In genomic region chr6:65012142-65012541, GRCm38 (mm10) we compare ENCODE assay signal across 26 mouse cellular contexts. TPM values are rescaled to one million over a fixed set of nuclear protein-coding genes. Genes with fewer than 3 reads are reported as not detected.
DNase-seq lines count a peak whose midpoint lies in the region; TF ChIP-seq lines count a peak whose summit lies in the region.
"Had no signal": no experiment of that assay in that cellular context is flagged by ENCODE, and none has a peak within 500 bp of the region (broad histone marks: within the 10 kb centered on the region; RNA-seq: fewer than 3 reads in every experiment).

No protein-coding gene starts in this region.

- H3K4me1 ChIP-seq in testis, adult 2 months (ENCODE audit: control insufficient read depth, insufficient read depth, low read length) = no peaks in the 10 kb centered on the region
- H3K4me1 ChIP-seq: embryonic facial prominence, embryonic 10.5 days; embryonic facial prominence, embryonic 13.5 days; forebrain, embryonic 12.5 days; forebrain, embryonic 15.5 days; heart, embryonic 12.5 days; heart, embryonic 15.5 days; hindbrain, embryonic 10.5 days; hindbrain, embryonic 13.5 days had no signal

- TF ChIP-seq POLR2A in testis, adult 2 months (IDR thresholded peaks at IDR 0.05; ENCODE audit: control insufficient read depth, low read depth, low read length) = no peak

- peak overlapping the region; percentile 47 for H3K4me3 ChIP-seq in testis, adult 2 months (ENCODE audit: control insufficient read depth, low read depth, low read length)
- H3K4me3 ChIP-seq: embryonic facial prominence, embryonic 10.5 days; embryonic facial prominence, embryonic 13.5 days; erythroblast, embryonic 14.5 days; forebrain, embryonic 12.5 days; forebrain, embryonic 15.5 days; heart, embryonic 12.5 days; heart, embryonic 15.5 days; hindbrain, embryonic 10.5 days; hindbrain, embryonic 13.5 days had no signal

- TF ChIP-seq CTCF in testis, adult 2 months (IDR thresholded peaks at IDR 0.05; ENCODE audit: control insufficient read depth, insufficient read depth, insufficient replicate concordance, low read depth, low read length) = no peak

- H3K36me3 ChIP-seq in testis, adult 2 months (ENCODE audit: control insufficient read depth, insufficient read depth, low read length) = no peaks in the 10 kb centered on the region
- H3K36me3 ChIP-seq: embryonic facial prominence, embryonic 10.5 days; embryonic facial prominence, embryonic 13.5 days; forebrain, embryonic 12.5 days; forebrain, embryonic 15.5 days; heart, embryonic 12.5 days; heart, embryonic 15.5 days; hindbrain, embryonic 10.5 days; hindbrain, embryonic 13.5 days had no signal

- no peak overlapping the region for H3K27ac ChIP-seq in testis, adult 2 months (ENCODE audit: control insufficient read depth, insufficient read depth, low read depth, low read length)
- H3K27ac ChIP-seq: embryonic facial prominence, embryonic 10.5 days; embryonic facial prominence, embryonic 13.5 days; forebrain, embryonic 12.5 days; forebrain, embryonic 15.5 days; heart, embryonic 15.5 days; hindbrain, embryonic 10.5 days; hindbrain, embryonic 13.5 days had no signal

- H3K27me3 ChIP-seq in testis, adult 2 months (ENCODE audit: control insufficient read depth, insufficient read depth, low read length) = no peaks in the 10 kb centered on the region
- H3K27me3 ChIP-seq: embryonic facial prominence, embryonic 13.5 days; forebrain, embryonic 12.5 days; forebrain, embryonic 15.5 days; heart, embryonic 12.5 days; heart, embryonic 15.5 days; hindbrain, embryonic 13.5 days had no signal

- no peak for DNase-seq in testis, postnatal 10 days (ENCODE audit: low spot score)
- DNase-seq in ES-CJ7 (ENCODE audit: low read depth, low spot score) = peak; percentile 89
- DNase-seq in ZHBTc4 (ENCODE audit: low read depth, low spot score) = peak; percentile 86
- no peak for DNase-seq in layer of hippocampus, postnatal 10 days (ENCODE audit: low spot score in 2 of 2)
- no peak for DNase-seq in kidney, postnatal 4 days
- DNase-seq: adrenal gland, adult 8-10 months; adrenal gland, postnatal 25 days; cerebellum, adult 11-12 months; cerebellum, adult 8-10 months; cerebellum, postnatal 10 days; cerebellum, postnatal 36 days; embryo, embryonic 11 days; gastrocnemius, postnatal 25 days; heart, adult 18-20 months; heart, postnatal 10 days; heart, postnatal 36 days had no signal

RNA-seq across cellular contexts. Expression of gene Smarcad1, which starts 30.2 kb away (rescaled TPM):
- 6.7 and 9.1 TPM in 2 replicates for polyA plus RNA-seq in testis, adult 2 months (2012; rRNA removed)
- total RNA-seq in layer of hippocampus, postnatal 10 days (2021) = 10 to 100 TPM; 46.4 to 48.2 TPM

Comparison
In these comparisons a context has a peak if more than half of its experiments do, and no peak if none do; other contexts are left out.
1. DNase-seq: peak in ES-CJ7 (single experiment) and ZHBTc4 (single experiment); none in testis, postnatal 10 days (single experiment), layer of hippocampus, postnatal 10 days (0 of 2) and kidney, postnatal 4 days (0 of 2).